Mouse (Mus musculus) stomach, postnatal 0 days (tissue): Measurements from ENCODE around the gene Ip6k1.

ENCODE experiments used
- CTCF ChIP-seq: IDR thresholded peaks from 2 replicates; pipeline ENCODE4 v1.5.1; 2016; ENCODE audit warnings: antibody characterized with exemption, low read depth, mild to moderate bottlenecking, moderate library complexity
- EP300 ChIP-seq: optimal IDR thresholded peaks from 2 replicates; pipeline ENCODE3; 2016; ENCODE audit warnings: antibody characterized with exemption

DNA sequence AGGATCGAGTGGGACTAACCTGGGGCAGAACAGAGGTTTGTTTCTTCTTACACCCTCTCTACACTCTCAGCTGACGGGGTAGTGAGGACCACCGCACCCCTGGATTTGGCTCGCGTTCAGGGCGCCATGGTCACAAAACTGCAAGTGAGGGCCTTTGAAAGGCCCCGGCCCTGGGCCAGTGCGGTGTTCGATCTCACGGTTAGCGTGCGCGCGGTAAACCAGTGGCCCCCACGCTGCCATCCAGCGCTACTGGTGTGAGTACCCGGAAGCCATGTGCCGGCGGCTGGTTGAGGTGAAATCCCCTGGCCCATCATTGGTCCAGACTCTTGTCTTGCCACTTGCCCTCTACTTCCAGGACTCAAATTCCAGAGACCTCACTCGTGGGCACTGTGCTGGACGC lies 6.8 kb upstream of the Ip6k1 start:
- TF ChIP-seq CTCF (no peak), EP300 (no peak)
